In the genomic region with DNA sequence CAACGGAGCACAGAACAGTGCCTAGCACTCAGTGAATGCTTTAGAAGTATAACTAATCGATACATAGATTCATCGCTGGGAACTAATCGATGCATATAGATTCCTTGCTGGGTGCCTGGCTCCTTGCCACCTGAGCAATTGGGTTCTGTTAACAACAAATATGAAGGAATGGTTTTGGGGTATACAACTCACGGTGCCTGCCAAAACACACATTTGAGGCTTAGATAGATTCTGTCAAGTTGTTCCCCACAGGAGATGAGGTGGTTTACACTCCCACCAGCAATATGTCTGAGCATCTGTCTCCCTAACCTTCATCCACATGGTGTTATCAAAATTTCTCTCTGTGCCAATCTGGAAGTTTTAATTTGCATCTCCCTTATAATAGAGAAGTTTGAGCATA, we compare ENCODE assay signal across 21 mouse cellular contexts. TPM values are rescaled to one million over a fixed set of nuclear protein-coding genes. Genes with fewer than 3 reads are reported as not detected.
A peak's percentile ranks its signal among the peaks of the same experiment; 100 is the strongest.
DNase-seq lines count a peak whose midpoint lies in the region; ATAC-seq and TF ChIP-seq lines count a peak whose summit lies in the region.
"Had no signal": no experiment of that assay in that cellular context is flagged by ENCODE, and none has a peak within 500 bp of the region (broad histone marks: within the 10 kb centered on the region; RNA-seq: fewer than 3 reads in every experiment).

No protein-coding gene starts in this region.

- intact Hi-C loops in left cerebral cortex, postnatal 14 days (cut with DNase I): no loop called here

- ATAC-seq in forebrain, postnatal 0 days: peak; percentile 50
- ATAC-seq in forebrain, embryonic 12.5 days (ENCODE audit: low FRiP score): no peak
- ATAC-seq: hindbrain, postnatal 0 days; liver, postnatal 0 days had no signal

- no peaks in the 10 kb centered on the region for H3K27me3 ChIP-seq in forebrain, postnatal 0 days (ENCODE audit: insufficient read depth, low read length)
- no peaks in the 10 kb centered on the region; the same call in 1 of the 2 replicates for H3K27me3 ChIP-seq in forebrain, embryonic 12.5 days
- H3K27me3 ChIP-seq: embryonic facial prominence, embryonic 12.5 days; heart, embryonic 12.5 days; limb, embryonic 15.5 days had no signal

- peak; percentile 79 for DNase-seq in forebrain, postnatal 0 days
- DNase-seq in layer of hippocampus, adult 2 months (ENCODE audit: low spot score in 2 of 2): peak; percentile 75 to 87
- peak; percentile 55 to 61 for DNase-seq in left cerebral cortex, postnatal 14 days (ENCODE audit: low spot score in 2 of 2)
- peak; percentile 62 for DNase-seq in right cerebral cortex, postnatal 4 days
- no peak for DNase-seq in gastrocnemius, adult 8-10 months (ENCODE audit: low spot score in 2 of 2)
- no peak for DNase-seq in thymus, postnatal 36 days
- DNase-seq in cerebellum, postnatal 4 days (ENCODE audit: low spot score in 2 of 2): no peak
- DNase-seq: cerebellum, adult 11-12 months; gastrocnemius, postnatal 25 days; heart, postnatal 36 days; kidney, adult 18-20 months; kidney, postnatal 4 days; liver, postnatal 0 days; thymus, postnatal 25 days had no signal

- H3K9ac ChIP-seq in forebrain, postnatal 0 days: no peak overlapping the region
- no peak overlapping the region for H3K9ac ChIP-seq in forebrain, embryonic 12.5 days
- H3K9ac ChIP-seq: embryonic facial prominence, embryonic 12.5 days; heart, embryonic 12.5 days; limb, embryonic 15.5 days; liver, postnatal 0 days had no signal

- H3K4me3 ChIP-seq in forebrain, postnatal 0 days (ENCODE audit: low read depth, low read length): no peak overlapping the region
- no peak overlapping the region for H3K4me3 ChIP-seq in forebrain, embryonic 12.5 days (replicated peaks)
- no peak overlapping the region for H3K4me3 ChIP-seq in layer of hippocampus, adult 2 months
- H3K4me3 ChIP-seq: embryonic facial prominence, embryonic 12.5 days; heart, embryonic 12.5 days; limb, embryonic 15.5 days; midbrain, embryonic 10.5 days; myocyte had no signal

- no peaks in the 10 kb centered on the region for H3K36me3 ChIP-seq in forebrain, postnatal 0 days (ENCODE audit: insufficient read depth)
- H3K36me3 ChIP-seq in forebrain, embryonic 12.5 days (replicated peaks): no peaks in the 10 kb centered on the region
- H3K36me3 ChIP-seq: embryonic facial prominence, embryonic 12.5 days; heart, embryonic 12.5 days; limb, embryonic 15.5 days; midbrain, embryonic 10.5 days had no signal

- 0 out of 2 replicates have a peak, but pooled peaks cover 5% of the 10 kb centered on the region for H3K4me1 ChIP-seq in forebrain, postnatal 0 days (ENCODE audit: insufficient read depth)
- H3K4me1 ChIP-seq in forebrain, embryonic 12.5 days: peaks cover 4% of the 10 kb centered on the region
- H3K4me1 ChIP-seq: heart, embryonic 12.5 days had no signal

- no peak for TF ChIP-seq CTCF in forebrain, postnatal 0 days (IDR thresholded peaks at IDR 0.05; ENCODE audit: low read depth)
- TF ChIP-seq CTCF in layer of hippocampus, adult 2 months (conservative IDR thresholded peaks at IDR 0.05): no peak

- WGBS in forebrain, postnatal 0 days: 60% methylated on average over 5 of the region's 5 CpGs
- 92% methylated on average over 5 of the region's 5 CpGs for WGBS in forebrain, embryonic 12.5 days

- H3K9me3 ChIP-seq in forebrain, postnatal 0 days (ENCODE audit: low read length): no peaks in the 10 kb centered on the region
- 0 out of 2 replicates have a peak, but pooled peaks cover 3% of the 10 kb centered on the region for H3K9me3 ChIP-seq in forebrain, embryonic 12.5 days
- H3K9me3 ChIP-seq: embryonic facial prominence, embryonic 12.5 days; limb, embryonic 15.5 days; midbrain, embryonic 10.5 days had no signal

- no peak overlapping the region for H3K27ac ChIP-seq in forebrain, postnatal 0 days (ENCODE audit: low read depth, low read length)
- no peak overlapping the region for H3K27ac ChIP-seq in forebrain, embryonic 12.5 days
- H3K27ac ChIP-seq in layer of hippocampus, adult 2 months: peak overlapping the region; percentile 61
- H3K27ac ChIP-seq: embryonic facial prominence, embryonic 12.5 days; hindbrain, postnatal 0 days; limb, embryonic 15.5 days; midbrain, embryonic 10.5 days had no signal

- H3K4me2 ChIP-seq in forebrain, postnatal 0 days (ENCODE audit: low read depth): no peak overlapping the region
- no peak overlapping the region for H3K4me2 ChIP-seq in forebrain, embryonic 12.5 days
- H3K4me2 ChIP-seq: embryonic facial prominence, embryonic 12.5 days; heart, embryonic 12.5 days; limb, embryonic 15.5 days had no signal

RNA-seq across cellular contexts. Expression of gene Tmpo, which starts 10.7 kb away (rescaled TPM):
- total RNA-seq in forebrain, postnatal 0 days (2014; rRNA removed): 126 and 149 TPM in 2 replicates
- 61.3 and 62.8 TPM in 2 replicates for polyA plus RNA-seq in forebrain, postnatal 0 days (2015; fragmentation: Nextera tagmentation; extraction: Ambion mirVana)
- polyA plus RNA-seq in forebrain, embryonic 12.5 days (2016; fragmentation: Nextera tagmentation; extraction: Ambion mirVana): 426 and 438 TPM in 2 replicates
- 10 to 100 TPM; 37.5 to 39.7 TPM for total RNA-seq in layer of hippocampus, adult 2 months (2021)
- 10 to 100 TPM; 32.1 to 35.0 TPM for total RNA-seq in left cerebral cortex, postnatal 14 days (2021)
- 10 to 100 TPM; 47.8 to 71.6 (median 53.8) TPM for total RNA-seq in gastrocnemius, adult 8-10 months (2022)

Comparison
In these comparisons a context has a peak if more than half of its experiments do, and no peak if none do; other contexts are left out.
1. DNase-seq: peak in forebrain, postnatal 0 days (single experiment), layer of hippocampus, adult 2 months (2 of 2), left cerebral cortex, postnatal 14 days (2 of 2) and right cerebral cortex, postnatal 4 days (single experiment); none in gastrocnemius, adult 8-10 months (0 of 2), thymus, postnatal 36 days (0 of 2) and cerebellum, postnatal 4 days (0 of 2).